Mouse (Mus musculus) spleen, adult 2 months (tissue): ENCODE measurements around the gene Tulp4.

Source experiments
- CTCF ChIP-seq: fragments of 200-500 bp; IDR thresholded peaks from 2 replicates; pipeline ENCODE4 v1.5.1; 2011; ENCODE audit warnings: mild to moderate bottlenecking, inconsistent platforms; ENCODE audit not compliant: insufficient read depth, insufficient read length, insufficient replicate concordance; ENCODE audit errors: extremely low read depth
- POLR2A ChIP-seq: fragments of 200-500 bp; IDR thresholded peaks from 2 replicates; pipeline ENCODE4 v1.6.1; 2011; ENCODE audit warnings: low read depth, low read length, inconsistent platforms

- TF ChIP-seq POLR2A = no peak
- no peak for TF ChIP-seq CTCF
These were observed 95.4 kb downstream of the Tulp4 start for GRCm38 (mm10) chr17:6201522-6202250.
